Mouse (Mus musculus) embryonic facial prominence, embryonic 13.5 days (tissue): ENCODE measurements around the gene Tnfsf9. TPM values are rescaled to one million over a fixed set of nuclear protein-coding genes. Genes with fewer than 3 reads are reported as not detected.

Experiments used
- ATAC-seq: fragments of 200-750 bp; cut with Nextera tagmentation; 2 replicates; pipeline ENCODE4 v1.8.0; 2017; ENCODE audit warnings: low read depth; ENCODE audit not compliant: insufficient number of reproducible peaks, insufficient read depth, low FRiP score, low TSS enrichment
- H3K27ac ChIP-seq: fragments of 300-500 bp; sonication (generic); 2 replicates; pipeline ENCODE4 v1.5.1; 2015; ENCODE audit warnings: moderate library complexity, mild to moderate bottlenecking, inconsistent platforms
- H3K27me3 ChIP-seq: fragments of 300-500 bp; sonication (generic); 2 replicates; pipeline ENCODE4 v1.6.1; 2015; ENCODE audit warnings: mild to moderate bottlenecking, inconsistent platforms
- H3K36me3 ChIP-seq: fragments of 300-500 bp; sonication (generic); 2 replicates; pipeline ENCODE4 v1.6.1; 2015; ENCODE audit warnings: mild to moderate bottlenecking, inconsistent platforms
- H3K4me1 ChIP-seq: fragments of 300-500 bp; sonication (generic); 2 replicates; pipeline ENCODE4 v1.6.1; 2015; ENCODE audit warnings: inconsistent platforms
- H3K4me2 ChIP-seq: fragments of 300-500 bp; sonication (generic); 2 replicates; pipeline ENCODE4 v1.6.1; 2015; ENCODE audit warnings: moderate library complexity, mild to moderate bottlenecking, inconsistent platforms
- H3K4me3 ChIP-seq: fragments of 300-500 bp; sonication (generic); 2 replicates; pipeline ENCODE4 v1.5.1; 2015; ENCODE audit warnings: mild to moderate bottlenecking, inconsistent platforms
- H3K9ac ChIP-seq: fragments of 300-500 bp; sonication (generic); 2 replicates; pipeline ENCODE4 v1.6.1; 2015; ENCODE audit warnings: mild to moderate bottlenecking, inconsistent platforms
- H3K9me3 ChIP-seq: fragments of 300-500 bp; sonication (generic); 2 replicates; pipeline ENCODE4 v1.6.1; 2016; ENCODE audit warnings: inconsistent platforms
- WGBS: fragments of 180-500 bp; shearing (Covaris S2); methylation state at CpG from one replicate; pipeline ENCODE4 v1.1.7; 2015; ENCODE audit warnings: mixed read lengths; 5-methylcytosine and 5-hydroxymethylcytosine counted together
- polyA plus RNA-seq: library from polyadenylated mRNA; unstranded; fragments of >200 nt; fragmentation: Nextera tagmentation; extraction: Ambion mirVana; gene quantifications from 2 replicates; pipeline ENCODE4 v1.2.1, GENCODE M21; 2015

Gene Tnfsf9
- polyA plus RNA-seq = 7.9 and 8.2 TPM in 2 replicates

- Histone ChIP-seq H3K9me3 (no peaks in the 10 kb centered on the region), H3K27ac (peak within 1 kb of the TSS; percentile 64), H3K27me3 (no peaks in the 10 kb centered on the region), H3K36me3 (no peaks in the 10 kb centered on the region), H3K4me2 (peak within 1 kb of the TSS; percentile 86), H3K4me1 (peaks cover 16% of the 10 kb centered on the region), H3K4me3 (peak within 1 kb of the TSS; percentile 64), H3K9ac (peak within 1 kb of the TSS; percentile 79)
- under 1% methylated on average over 57 of the region's 61 CpGs for WGBS
- ATAC-seq = peak; percentile 48; the same call in 1 of the 2 replicates
These were observed at the start of gene Tnfsf9 for GRCm38 (mm10) chr17:57105181-57106034. Gene Tnfsf9 (plus strand): TSS chr17:57105325.

DNA sequence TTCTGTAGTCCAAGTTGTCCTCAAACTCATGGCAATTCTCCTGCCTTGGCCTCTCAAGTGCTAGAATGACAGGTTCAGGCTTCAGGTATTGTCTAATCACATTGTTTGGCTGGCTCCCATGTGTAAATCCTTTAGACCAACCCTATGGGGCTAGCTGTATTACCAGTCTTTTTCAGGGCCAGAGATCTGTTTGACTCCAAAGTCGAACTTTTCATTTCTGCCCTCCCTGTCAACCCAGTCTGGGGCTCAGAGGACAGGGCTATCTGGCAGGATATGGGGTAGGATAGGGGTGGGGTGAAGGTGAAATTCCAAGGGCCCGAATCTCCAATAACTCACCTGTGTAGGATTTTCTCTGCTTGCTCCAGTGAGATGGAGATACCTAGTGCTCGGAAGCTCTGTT lies 48.9 kb upstream of the Tnfsf9 start:
- H3K27me3 ChIP-seq = peaks cover 7% of the 10 kb centered on the region
- H3K4me2 ChIP-seq = no peak overlapping the region
- ATAC-seq = no peak
- H3K4me3 ChIP-seq = no peak overlapping the region
- 81% methylated on average over 3 of the region's 3 CpGs for WGBS
- H3K4me1 ChIP-seq = peaks cover 16% of the 10 kb centered on the region
- H3K36me3 ChIP-seq = peaks cover 37% of the 10 kb centered on the region
- H3K9ac ChIP-seq = no peak overlapping the region
- no peak overlapping the region for H3K27ac ChIP-seq
- no peaks in the 10 kb centered on the region for H3K9me3 ChIP-seq

GRCm38 (mm10) chr17:57058891-57059485 lies 46.1 kb upstream of the Tnfsf9 start, which contains the start of gene Crb3:
Gene Crb3 (plus strand): TSS chr17:57059105.
- H3K9ac ChIP-seq = peak within 1 kb of the TSS; percentile 75
- WGBS = 3% methylated on average over 15 of the region's 22 CpGs
- 0 out of 2 replicates have a peak within 1 kb of the TSS, but pooled peaks have one; percentile 28 for H3K27ac ChIP-seq
- H3K4me3 ChIP-seq = peak within 1 kb of the TSS; percentile 81
- H3K4me1 ChIP-seq = peaks cover 22% of the 10 kb centered on the region
- H3K36me3 ChIP-seq = peaks cover 19% of the 10 kb centered on the region
- no peak for ATAC-seq
- H3K9me3 ChIP-seq = no peaks in the 10 kb centered on the region
- H3K4me2 ChIP-seq = peak within 1 kb of the TSS; percentile 82
- peaks cover 32% of the 10 kb centered on the region for H3K27me3 ChIP-seq

GRCm38 (mm10) chr17:57059486-57059977 lies 45.6 kb upstream of the Tnfsf9 start, which contains the start of gene Slc25a23:
Gene Slc25a23 (minus strand): TSS chr17:57059863.
- Histone ChIP-seq H3K36me3 (peaks cover 15% of the 10 kb centered on the region), H3K27me3 (peaks cover 38% of the 10 kb centered on the region), H3K27ac (0 out of 2 replicates have a peak within 1 kb of the TSS, but pooled peaks have one; percentile 28), H3K9me3 (no peaks in the 10 kb centered on the region), H3K9ac (peak within 1 kb of the TSS; percentile 75), H3K4me2 (peak within 1 kb of the TSS; percentile 82), H3K4me3 (peak within 1 kb of the TSS; percentile 81), H3K4me1 (peaks cover 22% of the 10 kb centered on the region)
- WGBS = under 1% methylated on average over 42 of the region's 45 CpGs
- ATAC-seq = peak; percentile 60

DNA sequence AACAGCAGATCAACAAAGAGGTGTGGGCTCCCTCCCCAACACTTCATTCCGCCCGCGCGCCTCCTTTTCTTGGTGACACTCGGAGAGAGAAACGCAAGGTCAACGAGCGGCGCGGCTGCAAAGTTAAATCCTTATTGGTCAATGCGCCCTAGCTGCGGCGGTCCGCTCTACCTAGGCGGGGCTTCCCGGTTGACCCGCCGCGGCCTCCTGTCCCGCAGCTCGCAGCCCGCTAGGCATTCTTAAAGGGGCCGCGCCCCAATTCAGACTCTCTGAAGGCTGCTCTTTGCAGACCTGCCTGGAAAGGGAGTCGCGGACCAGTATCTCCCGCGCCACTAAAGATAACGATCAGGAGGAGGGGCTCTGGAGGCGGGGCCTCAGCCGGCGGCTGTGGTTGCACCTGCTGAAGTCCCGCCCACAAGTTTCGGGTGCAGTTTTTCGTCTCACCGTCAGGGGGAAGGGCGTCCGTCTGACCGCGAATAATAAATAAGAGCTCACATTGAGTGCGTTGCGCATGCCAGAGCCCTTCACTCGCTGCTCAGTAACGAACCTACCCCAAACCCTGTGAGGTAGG lies 44.8 kb upstream of the Tnfsf9 start:
- under 1% methylated on average over 44 of the region's 44 CpGs for WGBS

DNA sequence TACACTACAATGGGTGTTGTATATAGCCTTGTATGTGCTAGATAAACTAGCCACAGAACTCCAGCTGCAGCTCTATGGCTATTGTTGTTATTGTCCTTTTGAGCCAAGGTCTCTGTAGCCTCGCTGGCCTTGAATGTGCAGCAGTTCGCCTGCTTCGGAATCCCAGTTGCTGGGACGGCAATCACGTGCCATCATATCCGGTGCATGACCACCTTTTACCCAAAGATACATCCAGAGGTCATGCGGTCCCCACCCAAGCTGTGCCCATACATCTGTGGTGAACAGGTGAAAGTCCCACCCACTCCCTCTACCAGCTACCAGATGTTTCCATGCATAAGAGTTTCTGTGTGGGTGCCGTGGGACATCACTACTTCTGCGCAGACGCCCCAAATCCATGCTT lies 44.1 kb upstream of the Tnfsf9 start:
- H3K4me3 ChIP-seq = peak overlapping the region; percentile 81; the same call in 1 of the 2 replicates

More for the DNA sequence above, 44.8 kb upstream of the Tnfsf9 start:
- Histone ChIP-seq H3K27me3 (peaks cover 46% of the 10 kb centered on the region), H3K9me3 (no peaks in the 10 kb centered on the region), H3K4me3 (peak overlapping the region; percentile 81), H3K4me1 (peaks cover 22% of the 10 kb centered on the region), H3K4me2 (peak overlapping the region; percentile 82), H3K9ac (peak overlapping the region; percentile 75; the same call in 1 of the 2 replicates), H3K27ac (0 out of 2 replicates have a peak overlapping the region, but pooled peaks have one; percentile 28), H3K36me3 (peaks cover 8% of the 10 kb centered on the region; the same call in 1 of the 2 replicates)
- peak; percentile 80 for ATAC-seq

DNA sequence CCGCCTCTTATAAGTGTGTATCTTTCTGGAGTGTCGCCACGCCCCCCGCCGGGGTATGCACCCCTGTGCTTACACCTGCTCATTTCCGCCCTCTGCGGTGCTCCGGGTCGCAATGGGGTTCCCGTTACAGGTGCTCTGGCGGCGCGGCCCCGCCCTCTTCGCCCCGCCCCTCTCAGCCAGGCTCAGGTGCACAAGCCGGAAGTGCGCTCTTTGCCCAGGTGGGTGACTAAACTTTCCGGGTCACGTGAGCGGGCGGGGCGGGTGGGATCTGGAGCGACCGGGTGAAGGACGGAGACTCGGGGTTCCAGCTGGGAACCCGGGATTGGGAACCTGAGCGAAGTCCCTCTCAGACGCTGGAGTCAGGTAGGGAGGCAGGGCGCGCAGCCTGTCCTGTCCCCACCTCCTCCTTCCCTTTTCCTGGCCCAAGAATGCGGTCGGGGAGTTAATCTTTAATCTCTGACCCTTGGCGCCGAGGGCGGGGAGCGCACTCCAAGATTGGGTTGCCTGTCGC lies 43.1 kb upstream of the Tnfsf9 start:
- no peak overlapping the region for H3K27ac ChIP-seq
- H3K36me3 ChIP-seq = no peaks in the 10 kb centered on the region
- peaks cover 22% of the 10 kb centered on the region for H3K4me1 ChIP-seq
- 2% methylated on average over 39 of the region's 39 CpGs for WGBS
- peak overlapping the region; percentile 55 for H3K4me2 ChIP-seq
- peak overlapping the region; percentile 38 for H3K4me3 ChIP-seq
- peaks cover 59% of the 10 kb centered on the region for H3K27me3 ChIP-seq
- no peak for ATAC-seq
- no peaks in the 10 kb centered on the region for H3K9me3 ChIP-seq
- peak overlapping the region; percentile 32; the same call in 1 of the 2 replicates for H3K9ac ChIP-seq

More for the DNA sequence above, 44.1 kb upstream of the Tnfsf9 start:
- Histone ChIP-seq H3K9me3 (no peaks in the 10 kb centered on the region), H3K4me2 (peak overlapping the region; percentile 82), H3K4me1 (peaks cover 22% of the 10 kb centered on the region), H3K9ac (no peak overlapping the region), H3K36me3 (peaks cover 4% of the 10 kb centered on the region; the same call in 1 of the 2 replicates), H3K27me3 (peaks cover 51% of the 10 kb centered on the region), H3K27ac (no peak overlapping the region)
- WGBS = 41% methylated on average over 10 of the region's 10 CpGs
- ATAC-seq = no peak

DNA sequence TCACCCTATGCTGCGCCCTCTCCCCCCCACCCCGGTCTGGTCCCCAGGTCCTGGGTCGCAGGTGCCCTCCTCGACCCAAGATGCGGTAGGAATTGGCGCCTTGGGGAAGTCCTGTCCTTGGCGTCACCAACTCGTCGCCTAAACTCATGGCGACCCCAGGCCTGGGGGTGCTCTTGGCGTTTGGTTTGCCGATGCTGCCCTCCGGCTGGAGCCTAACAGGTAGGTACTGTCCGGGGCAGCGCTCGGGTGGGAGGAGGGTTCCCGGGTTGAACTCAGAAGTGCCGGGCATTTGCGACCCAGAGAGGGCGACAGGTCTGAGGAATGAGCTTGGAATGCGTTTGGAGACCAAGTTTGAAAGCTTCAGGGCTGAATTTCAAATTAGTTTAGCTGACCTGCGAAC lies 42.6 kb upstream of the Tnfsf9 start:
- WGBS = 1% methylated on average over 22 of the region's 22 CpGs
- H3K27ac ChIP-seq = no peak overlapping the region
- peaks cover 22% of the 10 kb centered on the region for H3K4me1 ChIP-seq
- no peaks in the 10 kb centered on the region for H3K9me3 ChIP-seq
- peaks cover 64% of the 10 kb centered on the region for H3K27me3 ChIP-seq
- H3K4me2 ChIP-seq = peak overlapping the region; percentile 55
- no peaks in the 10 kb centered on the region for H3K36me3 ChIP-seq
- peak overlapping the region; percentile 38 for H3K4me3 ChIP-seq
- H3K9ac ChIP-seq = peak overlapping the region; percentile 32; the same call in 1 of the 2 replicates
- ATAC-seq = no peak

GRCm38 (mm10) chr17:57063031-57063430 lies 42.1 kb upstream of the Tnfsf9 start:
- Histone ChIP-seq H3K4me3 (0 out of 2 replicates have a peak overlapping the region, but pooled peaks have one; percentile 38), H3K4me2 (peak overlapping the region; percentile 55; the same call in 1 of the 2 replicates), H3K27me3 (peaks cover 65% of the 10 kb centered on the region), H3K36me3 (no peaks in the 10 kb centered on the region), H3K27ac (no peak overlapping the region), H3K9ac (no peak overlapping the region), H3K9me3 (no peaks in the 10 kb centered on the region), H3K4me1 (peaks cover 22% of the 10 kb centered on the region)
- ATAC-seq = no peak
- 7% methylated on average over 8 of the region's 8 CpGs for WGBS

DNA sequence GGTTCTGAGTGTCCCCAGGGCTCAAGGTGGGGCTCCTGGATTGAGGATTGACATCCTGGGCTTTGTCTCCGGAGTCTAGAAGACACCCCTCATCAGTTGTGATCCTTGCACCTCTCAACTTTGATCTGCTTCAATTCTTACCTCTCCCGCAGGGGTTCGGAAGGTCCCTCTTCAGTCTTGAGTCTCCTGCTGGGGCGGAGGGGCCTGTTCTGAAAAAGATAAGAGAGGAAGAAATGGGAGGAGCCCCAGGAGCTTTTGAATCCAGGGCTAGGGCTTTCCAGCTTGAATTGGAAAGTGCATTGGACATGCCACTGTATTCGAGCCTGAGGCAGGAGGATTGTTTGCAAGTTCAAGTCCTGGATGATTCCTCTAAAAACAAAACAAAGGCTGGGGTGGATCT lies 38.2 kb upstream of the Tnfsf9 start:
- Histone ChIP-seq H3K9ac (no peak overlapping the region), H3K36me3 (no peaks in the 10 kb centered on the region), H3K4me2 (no peak overlapping the region), H3K27ac (no peak overlapping the region), H3K27me3 (peaks cover 64% of the 10 kb centered on the region), H3K4me3 (no peak overlapping the region), H3K9me3 (no peaks in the 10 kb centered on the region), H3K4me1 (peaks cover 4% of the 10 kb centered on the region; the same call in 1 of the 2 replicates)
- ATAC-seq = no peak
- WGBS = 66% methylated on average over 5 of the region's 5 CpGs

DNA sequence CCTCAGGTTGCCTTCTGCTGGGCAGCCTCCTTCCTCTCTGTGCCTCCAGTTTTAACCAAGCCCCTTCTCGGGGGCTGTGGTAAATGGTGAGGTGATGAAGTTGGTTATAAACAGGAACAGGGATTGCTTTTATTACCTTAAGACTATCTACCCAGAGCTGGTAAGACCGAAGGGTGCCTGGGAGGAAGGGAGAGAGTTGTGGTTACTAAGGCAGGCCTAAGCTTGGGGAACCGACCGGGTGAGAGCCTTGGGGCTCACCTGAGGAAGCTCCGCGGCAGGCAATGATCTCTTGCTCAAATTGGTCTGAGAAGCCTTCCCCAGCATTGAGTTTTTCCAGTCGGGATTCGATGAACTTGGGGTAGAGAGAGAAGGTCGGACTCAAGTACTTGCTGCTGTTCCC lies 34.9 kb upstream of the Tnfsf9 start:
- H3K27ac ChIP-seq = no peak overlapping the region
- no peaks in the 10 kb centered on the region for H3K4me1 ChIP-seq
- H3K27me3 ChIP-seq = peaks cover 32% of the 10 kb centered on the region
- no peaks in the 10 kb centered on the region for H3K36me3 ChIP-seq
- 11% methylated on average over 9 of the region's 9 CpGs for WGBS
- no peaks in the 10 kb centered on the region for H3K9me3 ChIP-seq
- no peak for ATAC-seq
- peak overlapping the region; percentile 14 for H3K4me2 ChIP-seq
- no peak overlapping the region for H3K9ac ChIP-seq
- peak overlapping the region; percentile 9; the same call in 1 of the 2 replicates for H3K4me3 ChIP-seq
